Mouse (Mus musculus) neural tube, embryonic 13.5 days (tissue): ENCODE results near the gene Dph7. TPM values are rescaled to one million over a fixed set of nuclear protein-coding genes. Genes with fewer than 3 reads are reported as not detected.

ENCODE experiments used
- microRNA-seq: library from miRNA; unstranded; fragments of <30 nt; microRNA quantifications from one replicate; pipeline ENCODE4, GENCODE M21; 2016
- polyA plus RNA-seq: library from polyadenylated mRNA; unstranded; fragments of >200 nt; fragmentation: Nextera tagmentation; extraction: Ambion mirVana; gene quantifications from 2 replicates; pipeline ENCODE4 v1.2.1, GENCODE M21; 2015

The Dph7 gene
- polyA plus RNA-seq, 1 experiment from 2014 or later, result 33.6 TPM

Small RNA genes within 50 kb of the gene (microRNA-seq; reads per million reads assigned to microRNA genes)
- gene Gm22875, result not detected

Other genes with a start within 250 kb of the Dph7 start
- gene Cacna1b, start 199.2 kb upstream of the Dph7 start, polyA plus RNA-seq, result 8.4 and 8.9 TPM in 2 replicates
- 96.0 and 110 TPM in 2 replicates for gene Ehmt1, start 42.8 kb upstream of the Dph7 start, polyA plus RNA-seq
- 26.4 and 26.9 TPM in 2 replicates for gene Arrdc1, start 27.1 kb upstream of the Dph7 start, polyA plus RNA-seq
- 18.3 and 18.5 TPM in 2 replicates for gene Zmynd19, start 12.6 kb upstream of the Dph7 start, polyA plus RNA-seq
- gene Mrpl41, start 12.7 kb downstream of the Dph7 start, polyA plus RNA-seq, result 193 and 222 TPM in 2 replicates
- 2.6 and 4.3 TPM in 2 replicates for gene Pnpla7, start 13.6 kb downstream of the Dph7 start, polyA plus RNA-seq
- 125 and 134 TPM in 2 replicates for gene Nsmf, start 92.0 kb downstream of the Dph7 start, polyA plus RNA-seq
- gene Entpd8, start 117.9 kb downstream of the Dph7 start, polyA plus RNA-seq, result not detected in 2 replicates
- not detected in 2 replicates for gene Noxa1, start 132.7 kb downstream of the Dph7 start, polyA plus RNA-seq
- gene Nrarp, start 218.4 kb downstream of the Dph7 start, polyA plus RNA-seq, result 25.5 and 27.9 TPM in 2 replicates
- gene Tor4a, start 234.5 kb downstream of the Dph7 start, polyA plus RNA-seq, result 1.2 and 1.4 TPM in 2 replicates
- 95.1 and 99.9 TPM in 2 replicates for gene Nelfb, start 249.1 kb downstream of the Dph7 start, polyA plus RNA-seq